Mouse (Mus musculus): Measurements from ENCODE around the gene Stc2. TPM values are rescaled to one million over a fixed set of nuclear protein-coding genes. Genes with fewer than 3 reads are reported as not detected.

Gene Stc2
- polyA plus RNA-seq, 1 experiment from 2014 or later, result 0.66 TPM

- H3K36me3 ChIP-seq (ENCODE audit: insufficient read depth, low read length), result no peaks in the 10 kb centered on the region
These were observed 27.0 kb upstream of the Stc2 start for GRCm38 (mm10) chr11:31396638-31397417.

GRCm38 (mm10) chr11:31394026-31394425, 24.2 kb upstream of the Stc2 start:
- Histone ChIP-seq H3K4me3 (ENCODE audit: low read depth, low read length) (no peak overlapping the region), H3K9ac (replicated peaks; ENCODE audit: low read depth) (no peak overlapping the region), H3K4me1 (ENCODE audit: insufficient read depth, low read depth, low read length) (no peaks in the 10 kb centered on the region), H3K36me3 (ENCODE audit: insufficient read depth, low read length) (no peaks in the 10 kb centered on the region), H3K9me3 (ENCODE audit: low read length) (no peaks in the 10 kb centered on the region), H3K27ac (ENCODE audit: low read length) (no peak overlapping the region), H3K27me3 (replicated peaks; ENCODE audit: insufficient read depth, low read length) (no peaks in the 10 kb centered on the region), H3K4me2 (replicated peaks; ENCODE audit: low read depth, low read length) (no peak overlapping the region)
- no peak for ATAC-seq
- WGBS, result 56% methylated on average over 6 of the region's 6 CpGs
- DNase-seq (ENCODE audit: low spot score), result no peak
- no peak for TF ChIP-seq CTCF (IDR thresholded peaks at IDR 0.05)
- no peak for TF ChIP-seq EP300 (IDR thresholded peaks at IDR 0.05)

More at GRCm38 (mm10) chr11:31396638-31397417, 27.0 kb upstream of the Stc2 start:
- 65% methylated on average over 6 of the region's 6 CpGs for WGBS
- DNase-seq (ENCODE audit: low spot score) (no peak), ATAC-seq (no peak)
- Histone ChIP-seq H3K4me3 (ENCODE audit: low read depth, low read length) (no peak overlapping the region), H3K4me2 (replicated peaks; ENCODE audit: low read depth, low read length) (no peak overlapping the region), H3K27me3 (replicated peaks; ENCODE audit: insufficient read depth, low read length) (no peaks in the 10 kb centered on the region), H3K9me3 (ENCODE audit: low read length) (no peaks in the 10 kb centered on the region), H3K9ac (replicated peaks; ENCODE audit: low read depth) (no peak overlapping the region), H3K4me1 (ENCODE audit: insufficient read depth, low read depth, low read length) (no peaks in the 10 kb centered on the region), H3K27ac (ENCODE audit: low read length) (no peak overlapping the region)
- no peak for TF ChIP-seq CTCF (IDR thresholded peaks at IDR 0.05)
- TF ChIP-seq EP300 (IDR thresholded peaks at IDR 0.05), result no peak

- no peak for ATAC-seq
- H3K9me3 ChIP-seq (ENCODE audit: low read length), result no peaks in the 10 kb centered on the region
- H3K36me3 ChIP-seq (ENCODE audit: insufficient read depth, low read length), result no peaks in the 10 kb centered on the region
- no peak overlapping the region for H3K27ac ChIP-seq (ENCODE audit: low read length)
- no peaks in the 10 kb centered on the region for H3K27me3 ChIP-seq (replicated peaks; ENCODE audit: insufficient read depth, low read length)
- H3K4me3 ChIP-seq (ENCODE audit: low read depth, low read length), result no peak overlapping the region
- no peak overlapping the region for H3K4me2 ChIP-seq (replicated peaks; ENCODE audit: low read depth, low read length)
- no peak overlapping the region for H3K9ac ChIP-seq (replicated peaks; ENCODE audit: low read depth)
- TF ChIP-seq EP300 (IDR thresholded peaks at IDR 0.05) (no peak), CTCF (IDR thresholded peaks at IDR 0.05) (no peak)
- no peak for DNase-seq (ENCODE audit: low spot score)
- WGBS, result 59% methylated on average over 5 of the region's 5 CpGs
- no peaks in the 10 kb centered on the region for H3K4me1 ChIP-seq (ENCODE audit: insufficient read depth, low read depth, low read length)
These were observed 22.5 kb upstream of the Stc2 start for GRCm38 (mm10) chr11:31392340-31392739.

- Histone ChIP-seq H3K9me3 (ENCODE audit: low read length) (no peaks in the 10 kb centered on the region), H3K36me3 (ENCODE audit: insufficient read depth, low read length) (no peaks in the 10 kb centered on the region), H3K4me2 (replicated peaks; ENCODE audit: low read depth, low read length) (no peak overlapping the region), H3K4me1 (ENCODE audit: insufficient read depth, low read depth, low read length) (no peaks in the 10 kb centered on the region), H3K9ac (replicated peaks; ENCODE audit: low read depth) (no peak overlapping the region), H3K27ac (ENCODE audit: low read length) (no peak overlapping the region), H3K27me3 (replicated peaks; ENCODE audit: insufficient read depth, low read length) (no peaks in the 10 kb centered on the region), H3K4me3 (ENCODE audit: low read depth, low read length) (no peak overlapping the region)
- ATAC-seq, result no peak
- TF ChIP-seq EP300 (IDR thresholded peaks at IDR 0.05) (no peak), CTCF (IDR thresholded peaks at IDR 0.05) (no peak)
- DNase-seq (ENCODE audit: low spot score), result no peak
- 39% methylated on average over 4 of the region's 4 CpGs for WGBS
These were observed 19.0 kb upstream of the Stc2 start for GRCm38 (mm10) chr11:31388890-31389289.

GRCm38 (mm10) chr11:31387526-31387925, 17.7 kb upstream of the Stc2 start:
- no peak for TF ChIP-seq CTCF (IDR thresholded peaks at IDR 0.05)
- no peak for TF ChIP-seq EP300 (IDR thresholded peaks at IDR 0.05)
- whole genome bisulfite sequencing, result 67% methylated on average over 5 of the region's 5 CpGs
- DNase-seq (ENCODE audit: low spot score), result no peak
- Histone ChIP-seq H3K36me3 (ENCODE audit: insufficient read depth, low read length) (no peaks in the 10 kb centered on the region), H3K9ac (replicated peaks; ENCODE audit: low read depth) (no peak overlapping the region), H3K4me3 (ENCODE audit: low read depth, low read length) (no peak overlapping the region), H3K9me3 (ENCODE audit: low read length) (no peaks in the 10 kb centered on the region), H3K27me3 (replicated peaks; ENCODE audit: insufficient read depth, low read length) (no peaks in the 10 kb centered on the region), H3K4me1 (ENCODE audit: insufficient read depth, low read depth, low read length) (no peaks in the 10 kb centered on the region), H3K27ac (ENCODE audit: low read length) (no peak overlapping the region), H3K4me2 (replicated peaks; ENCODE audit: low read depth, low read length) (no peak overlapping the region)
- no peak for ATAC-seq

GRCm38 (mm10) chr11:31386571-31386970, 16.7 kb upstream of the Stc2 start:
- DNase-seq (ENCODE audit: low spot score) (no peak), ATAC-seq (no peak)
- H3K27ac ChIP-seq (ENCODE audit: low read length), result no peak overlapping the region

More at GRCm38 (mm10) chr11:31386571-31386970, 16.7 kb upstream of the Stc2 start:
- H3K27me3 ChIP-seq (replicated peaks; ENCODE audit: insufficient read depth, low read length), result no peaks in the 10 kb centered on the region
- TF ChIP-seq EP300 (IDR thresholded peaks at IDR 0.05), result no peak
- TF ChIP-seq CTCF (IDR thresholded peaks at IDR 0.05), result no peak
- H3K36me3 ChIP-seq (ENCODE audit: insufficient read depth, low read length), result no peaks in the 10 kb centered on the region
- H3K9ac ChIP-seq (replicated peaks; ENCODE audit: low read depth), result no peak overlapping the region
- no peak overlapping the region for H3K4me2 ChIP-seq (replicated peaks; ENCODE audit: low read depth, low read length)
- WGBS, result 23% methylated on average over 3 of the region's 3 CpGs
- no peaks in the 10 kb centered on the region for H3K9me3 ChIP-seq (ENCODE audit: low read length)
- no peak overlapping the region for H3K4me3 ChIP-seq (ENCODE audit: low read depth, low read length)
- H3K4me1 ChIP-seq (ENCODE audit: insufficient read depth, low read depth, low read length), result no peaks in the 10 kb centered on the region

Measured in lung, postnatal 0 days (tissue).